9 mouse cellular contexts compared by ENCODE assay signal in genomic region chr2:72977272-72977671, GRCm38 (mm10). TPM values are rescaled to one million over a fixed set of nuclear protein-coding genes. Genes with fewer than 3 reads are reported as not detected.
DNase-seq lines count a peak whose midpoint lies in the region; ATAC-seq and TF ChIP-seq lines count a peak whose summit lies in the region.
"Had no signal": no experiment of that assay in that cellular context is flagged by ENCODE, and none has a peak within 500 bp of the region (broad histone marks: within the 10 kb centered on the region; RNA-seq: fewer than 3 reads in every experiment).

No protein-coding gene starts in this region.

- H3K36me3 ChIP-seq in erythroblast, embryonic 14.5 days (ENCODE audit: control insufficient read depth) = peaks cover 55% of the 10 kb centered on the region
- H3K36me3 ChIP-seq in forebrain, embryonic 16.5 days (ENCODE audit: control insufficient read depth, insufficient read depth) = no peaks in the 10 kb centered on the region; the same call in 1 of the 2 replicates
- H3K36me3 ChIP-seq in liver, embryonic 14.5 days (replicated peaks; ENCODE audit: control insufficient read depth, insufficient read depth, low read depth) = peaks cover 10% of the 10 kb centered on the region

- peaks cover 36% of the 10 kb centered on the region for H3K4me1 ChIP-seq in erythroblast, embryonic 14.5 days (ENCODE audit: control insufficient read depth)
- H3K4me1 ChIP-seq in forebrain, embryonic 16.5 days (replicated peaks; ENCODE audit: control insufficient read depth, insufficient read depth, low read length) = peaks cover 22% of the 10 kb centered on the region
- H3K4me1 ChIP-seq in liver, embryonic 14.5 days (replicated peaks; ENCODE audit: control insufficient read depth in 2 of 2, insufficient read depth in 2 of 2, low read length in 1 of 2) = peaks cover 14 to 17% of the 10 kb centered on the region in 2 experiments

- no peak for ATAC-seq in erythroblast, adult 5-6 weeks (replicated peaks; ENCODE audit: low FRiP score, poor library complexity, severe bottlenecking)
- no peak for ATAC-seq in forebrain, embryonic 16.5 days
- ATAC-seq in liver, embryonic 14.5 days (ENCODE audit: insufficient read depth) = no peak
- no peak for ATAC-seq in inflammation-experienced regulatory T-cells, adult 6 months

- peak overlapping the region; percentile 46 for H3K4me2 ChIP-seq in forebrain, embryonic 16.5 days (ENCODE audit: low read length)
- peak overlapping the region; percentile 79 for H3K4me2 ChIP-seq in liver, embryonic 14.5 days (ENCODE audit: low read depth)

- no peak for TF ChIP-seq CTCF in liver, embryonic 14.5 days (IDR thresholded peaks at IDR 0.05; ENCODE audit: low read depth)

- H3K9ac ChIP-seq in forebrain, embryonic 16.5 days (replicated peaks; ENCODE audit: low read depth, low read length) = no peak overlapping the region
- H3K9ac ChIP-seq in liver, embryonic 14.5 days (replicated peaks) = peak overlapping the region; percentile 49

- peak; percentile 30 for DNase-seq in A20 (ENCODE audit: low read depth, low spot score)
- DNase-seq in liver, embryonic 14.5 days (ENCODE audit: low read depth in 3 of 3, low spot score in 3 of 3) = no peak
- DNase-seq in frontal cortex, postnatal 36 days (ENCODE audit: low spot score in 2 of 2) = no peak
- DNase-seq in spleen, postnatal 36 days (ENCODE audit: low spot score in 2 of 2) = no peak

- H3K4me3 ChIP-seq in erythroblast, embryonic 14.5 days (replicated peaks) = peak overlapping the region; percentile 98
- H3K4me3 ChIP-seq in forebrain, embryonic 16.5 days (replicated peaks; ENCODE audit: low read length) = peak overlapping the region; percentile 30; the same call in 1 of the 2 replicates
- peak overlapping the region; percentile 53 to 91 for H3K4me3 ChIP-seq in liver, embryonic 14.5 days (ENCODE audit: insufficient read depth in 1 of 2, low read depth in 2 of 2, low read length in 2 of 2)

- 76% methylated on average over 1 of the region's 1 CpGs for WGBS in forebrain, embryonic 16.5 days
- 51% methylated on average over 1 of the region's 1 CpGs for WGBS in liver, embryonic 14.5 days (ENCODE audit: insufficient replicate concordance)

- no peak overlapping the region for H3K27ac ChIP-seq in forebrain, embryonic 16.5 days (ENCODE audit: low read length)
- no peak overlapping the region for H3K27ac ChIP-seq in liver, embryonic 14.5 days

- H3K27me3 ChIP-seq in erythroblast, embryonic 14.5 days (ENCODE audit: control insufficient read depth) = no peaks in the 10 kb centered on the region
- H3K27me3 ChIP-seq in forebrain, embryonic 16.5 days (replicated peaks; ENCODE audit: control insufficient read depth, insufficient read depth, low read length) = no peaks in the 10 kb centered on the region
- no peaks in the 10 kb centered on the region for H3K27me3 ChIP-seq in liver, embryonic 14.5 days (ENCODE audit: control insufficient read depth, insufficient read depth, low read length)

- no peak for TF ChIP-seq EP300 in liver, embryonic 14.5 days (IDR thresholded peaks at IDR 0.05; ENCODE audit: low read depth)

- no peaks in the 10 kb centered on the region for H3K9me3 ChIP-seq in erythroblast, embryonic 14.5 days (ENCODE audit: control insufficient read depth, low read length)
- H3K9me3 ChIP-seq in forebrain, embryonic 16.5 days (ENCODE audit: control insufficient read depth, low read length) = no peaks in the 10 kb centered on the region
- H3K9me3 ChIP-seq in liver, embryonic 14.5 days (ENCODE audit: control insufficient read depth, low read length) = no peaks in the 10 kb centered on the region

RNA-seq across cellular contexts. Expression of gene Sp3, which starts 3.0 kb away (rescaled TPM):
- polyA plus RNA-seq in erythroblast, embryonic 14.5 days (2012) = 1.0 and 1.1 TPM in 2 replicates
- 55.8 and 86.7 TPM in 2 replicates for total RNA-seq in erythroblast, adult 5-6 weeks (2015; ENCODE audit: low replicate concordance)
- 115 and 140 TPM in 2 replicates for total RNA-seq in erythroblast, adult 5-6 weeks (2017; ENCODE audit: low replicate concordance)
- 51.6 and 59.7 TPM in 2 replicates for polyA plus RNA-seq in forebrain, embryonic 16.5 days (2015; fragmentation: Nextera tagmentation; extraction: Ambion mirVana)
- 13.1 and 19.0 TPM in 2 replicates for polyA plus RNA-seq in liver, embryonic 14.5 days (2012; rRNA removed)
- 35.0 and 36.2 TPM in 2 replicates for polyA plus RNA-seq in liver, embryonic 14.5 days (2014; fragmentation: Nextera tagmentation; extraction: Ambion mirVana)
- polyA plus RNA-seq in inflammation-experienced regulatory T-cells, adult 6 months (2017; shearing (Covaris generic)) = 10 to 100 TPM; 48.5 to 64.8 (median 62.2) TPM

RNA-seq across cellular contexts. Expression of gene Gm11084, which starts 9.2 kb away (rescaled TPM):
- polyA plus RNA-seq in erythroblast, embryonic 14.5 days (2012) = not detected in 2 replicates
- not detected in 2 replicates for total RNA-seq in erythroblast, adult 5-6 weeks (2015; ENCODE audit: low replicate concordance)
- not detected in 2 replicates for total RNA-seq in erythroblast, adult 5-6 weeks (2017; ENCODE audit: low replicate concordance)
- not detected in 2 replicates for polyA plus RNA-seq in forebrain, embryonic 16.5 days (2015; fragmentation: Nextera tagmentation; extraction: Ambion mirVana)
- not detected in 2 replicates for polyA plus RNA-seq in liver, embryonic 14.5 days (2012; rRNA removed)
- not detected in 2 replicates for polyA plus RNA-seq in liver, embryonic 14.5 days (2014; fragmentation: Nextera tagmentation; extraction: Ambion mirVana)
- polyA plus RNA-seq in inflammation-experienced regulatory T-cells, adult 6 months (2017; shearing (Covaris generic)) = not detected
- total RNA-seq: common myeloid progenitor, adult 5-6 weeks had no signal

Comparison
In these comparisons a context has a peak if more than half of its experiments do, and no peak if none do; other contexts are left out.
1. H3K4me3 ChIP-seq: peak in every context shown above with its lines; median percentile 98 in erythroblast, embryonic 14.5 days; 72 in liver, embryonic 14.5 days; 30 in forebrain, embryonic 16.5 days.